Mouse (Mus musculus) c-Kit-positive CD71-positive TER-119-negative erythroid progenitor cells, embryonic 14.5 days (primary cell): ENCODE results near the gene Nap1l1.

ENCODE experiments used
- DNase-seq: peaks from one replicate; pipeline ENCODE4 v3.0.0-alpha.2; 2013; ENCODE audit warnings: low read depth

The Nap1l1 gene

DNA sequence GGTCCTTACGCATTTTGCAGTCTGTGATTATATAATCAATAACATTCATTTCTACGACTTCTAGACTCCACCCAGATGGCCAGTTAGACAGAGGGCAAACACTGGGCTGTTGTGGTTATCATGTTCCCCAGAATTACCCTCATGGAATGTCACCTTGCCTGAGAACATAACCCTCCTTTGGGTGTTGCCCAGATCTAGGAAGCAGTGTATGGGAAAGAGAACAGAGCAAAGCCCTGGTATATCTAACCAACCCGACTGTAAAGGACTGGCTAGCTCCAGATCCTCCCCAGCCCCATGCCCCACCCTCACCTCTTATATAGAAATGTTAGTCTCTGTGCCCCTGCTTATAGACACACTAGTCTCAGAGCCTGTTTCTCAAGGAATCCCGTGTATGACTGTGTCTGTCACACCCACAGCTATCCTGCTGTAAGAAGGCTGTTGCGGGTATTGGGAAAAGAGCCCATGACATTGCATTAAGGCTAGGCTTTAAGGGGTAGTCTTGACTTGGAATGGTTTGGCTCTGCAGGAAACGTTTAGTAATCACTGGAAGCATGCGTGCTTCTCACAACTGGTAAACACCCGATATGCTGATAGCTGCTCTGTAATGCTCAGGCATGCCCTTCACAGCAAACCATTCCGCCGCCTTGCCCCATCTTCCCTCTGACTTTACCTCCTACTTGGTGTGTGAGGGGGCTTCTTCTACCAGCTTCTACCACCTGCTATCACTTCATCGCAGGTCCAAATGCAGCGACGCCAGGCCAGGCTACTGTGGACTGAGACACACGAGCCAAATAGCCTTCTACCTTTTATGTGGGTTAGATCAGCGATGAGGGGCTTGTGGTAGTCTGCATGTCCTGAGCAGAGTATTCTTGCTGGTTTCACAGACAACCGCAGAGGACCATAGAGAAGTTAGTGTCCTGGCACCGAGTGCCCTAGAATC is 42.3 kb downstream of the Nap1l1 start:
- no peak for DNase-seq

DNA sequence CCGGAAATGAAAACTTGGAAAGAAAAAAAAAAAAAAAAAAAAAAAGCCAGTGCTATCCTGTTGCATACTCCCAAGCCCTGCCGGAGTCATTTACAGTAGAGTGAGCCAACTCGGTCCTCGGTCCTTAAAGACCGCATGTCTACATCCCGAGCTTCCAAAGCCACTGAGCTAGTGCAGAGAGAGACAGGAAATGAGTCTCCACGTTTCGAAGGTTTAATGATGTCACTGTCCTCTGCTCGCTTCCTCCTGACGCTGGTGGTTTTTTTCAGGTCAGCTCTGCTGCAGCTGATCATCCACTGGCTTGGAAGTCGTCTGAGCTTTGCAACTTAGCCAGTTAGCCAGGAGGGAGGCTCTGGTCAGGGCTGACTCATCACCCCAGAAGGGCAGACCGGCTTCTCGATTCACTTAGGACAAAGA is 43.2 kb downstream of the Nap1l1 start:
- no peak for DNase-seq

DNA sequence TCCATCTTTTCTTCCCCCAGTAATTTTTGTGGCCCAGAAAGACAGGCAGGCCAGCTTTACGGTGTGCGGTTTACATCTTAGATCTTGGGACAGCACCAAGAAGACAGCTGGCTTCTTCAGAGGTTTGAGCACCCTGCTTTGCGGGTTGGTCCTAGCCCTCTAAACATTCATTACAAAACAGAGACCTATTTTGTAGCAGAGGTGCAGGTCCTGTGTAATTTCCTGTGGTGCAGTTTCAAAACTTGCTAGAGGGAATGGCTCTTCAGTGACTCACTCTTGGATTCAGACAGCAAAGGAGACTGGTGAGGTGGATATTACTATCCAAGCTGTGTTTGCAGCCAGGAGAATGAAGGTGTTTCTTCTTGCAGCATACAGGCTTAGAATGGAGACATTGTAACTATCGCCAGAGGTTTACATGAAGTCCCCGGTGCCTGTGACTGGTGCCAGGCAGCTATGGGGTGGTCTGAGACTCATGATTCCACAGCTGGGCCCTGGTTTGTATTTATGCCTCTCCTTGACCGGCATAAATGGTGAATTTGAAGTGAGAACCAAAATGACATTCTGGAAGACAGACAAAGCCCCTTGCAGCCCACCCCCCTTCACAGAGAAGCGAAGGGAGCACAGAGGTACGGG is 43.9 kb downstream of the Nap1l1 start:
- no peak for DNase-seq

DNA sequence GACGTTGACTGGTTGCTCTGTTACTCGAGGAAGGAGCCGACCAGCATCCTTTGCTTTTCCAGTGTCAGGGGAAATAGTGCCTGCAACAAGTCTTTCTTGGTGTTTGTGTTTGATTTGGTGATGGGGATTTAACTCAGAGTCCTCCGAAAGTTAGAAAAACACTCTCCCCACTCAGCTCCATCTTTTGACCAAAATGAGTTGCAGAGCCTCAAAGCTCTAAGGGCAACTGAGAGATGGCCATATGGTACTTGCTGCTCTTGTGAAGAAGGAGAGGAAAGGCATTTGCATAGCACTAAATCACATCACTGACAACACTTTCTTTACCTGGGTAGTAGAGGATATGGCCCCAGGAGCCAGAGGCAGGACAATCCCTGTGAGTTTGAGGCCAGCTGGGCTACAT is 45.3 kb downstream of the Nap1l1 start:
- no peak for DNase-seq

DNA sequence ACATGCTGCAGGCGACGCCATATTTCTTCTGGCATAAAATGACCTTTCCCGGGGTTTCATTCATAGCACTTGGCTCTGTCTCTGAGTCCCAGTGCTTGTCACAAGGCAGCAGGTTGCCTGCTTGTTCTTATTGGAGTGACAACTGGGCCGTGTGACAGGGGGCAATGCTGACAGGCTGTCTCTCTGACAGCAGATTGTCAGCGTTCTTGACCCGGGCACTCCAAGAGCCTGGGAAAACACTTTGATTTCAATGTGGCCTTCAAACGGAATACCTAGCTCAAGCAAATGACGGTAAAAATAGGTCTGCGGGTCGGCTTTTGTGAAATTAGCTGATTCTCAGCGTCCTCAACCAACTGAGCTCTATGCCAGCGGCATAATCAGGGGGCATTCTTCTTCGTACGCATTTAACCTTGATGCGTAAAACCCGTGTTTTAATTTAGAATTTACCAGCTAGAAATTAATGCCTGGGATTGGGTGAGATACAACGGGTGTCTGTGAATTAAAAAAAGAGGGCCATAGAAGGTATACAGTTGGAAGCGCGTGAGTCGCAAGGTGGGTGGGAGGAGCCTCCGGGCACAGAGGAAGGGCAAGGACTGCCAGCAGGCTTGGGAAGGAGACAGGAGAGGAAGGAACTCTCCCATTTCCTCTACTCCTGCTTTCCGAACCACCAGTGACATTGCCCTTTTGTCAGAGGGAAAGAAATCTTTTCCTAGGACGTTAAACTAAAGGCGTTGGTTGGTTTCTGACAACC is 46.8 kb downstream of the Nap1l1 start:
- DNase-seq: no peak

DNA sequence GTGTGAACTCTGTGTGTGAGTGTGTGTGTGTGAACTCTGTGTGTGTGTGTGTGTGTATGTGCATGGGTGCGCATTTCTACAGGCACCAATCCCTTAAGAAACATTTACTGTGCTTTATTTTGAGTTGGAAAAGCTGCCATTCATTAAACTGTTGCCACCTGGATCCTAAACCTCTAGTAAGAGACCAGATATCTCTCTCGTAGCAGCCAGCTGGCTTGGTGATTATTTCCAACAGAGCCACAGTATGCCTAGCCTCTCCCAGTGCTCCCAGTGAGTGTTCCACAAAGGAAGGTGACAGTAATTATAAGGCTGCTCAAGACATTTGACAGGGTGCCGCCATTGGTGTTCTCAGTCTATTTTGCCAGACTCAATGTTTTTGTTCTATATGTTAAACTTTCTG is 47.6 kb downstream of the Nap1l1 start:
- DNase-seq: no peak

DNA sequence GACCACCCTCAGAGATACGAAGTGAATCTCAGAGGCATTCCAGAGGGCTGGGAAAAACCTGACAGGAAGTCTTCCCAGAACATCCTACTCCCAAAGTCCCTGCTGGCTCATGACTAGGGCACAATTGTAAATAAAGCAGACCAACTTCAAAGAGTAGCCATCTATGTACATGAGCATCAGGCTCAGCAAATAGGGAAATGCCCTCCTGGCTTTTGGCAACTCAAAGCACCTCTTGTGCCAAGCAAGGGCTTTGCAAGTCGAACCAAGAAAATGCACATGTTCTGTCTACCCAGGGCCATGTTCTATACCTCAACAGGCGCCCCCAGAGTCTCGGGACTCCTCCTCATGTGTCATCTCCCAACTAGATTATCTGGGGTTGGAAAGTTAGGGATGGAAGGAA is 48.6 kb downstream of the Nap1l1 start:
- DNase-seq: no peak

DNA sequence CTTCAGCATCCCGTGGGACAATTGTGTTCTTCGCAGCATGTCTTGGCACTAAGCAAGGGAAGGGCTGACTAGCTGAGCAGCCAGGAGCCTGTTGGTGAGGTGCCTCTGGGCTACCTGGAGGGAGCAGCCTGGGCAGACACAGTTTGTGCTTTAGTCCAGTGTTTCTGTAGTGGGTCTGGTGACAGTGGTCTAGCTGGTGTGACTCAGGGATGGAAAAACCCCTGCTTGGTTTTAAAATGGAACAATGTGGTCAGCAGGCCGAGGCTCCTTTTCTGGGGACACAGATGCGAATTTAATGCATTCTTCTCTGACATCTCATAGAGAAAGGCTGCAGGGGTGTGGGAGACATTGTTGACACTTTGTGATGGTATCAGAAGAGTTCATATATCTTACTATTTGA is 49.2 kb downstream of the Nap1l1 start:
- DNase-seq: no peak

DNA sequence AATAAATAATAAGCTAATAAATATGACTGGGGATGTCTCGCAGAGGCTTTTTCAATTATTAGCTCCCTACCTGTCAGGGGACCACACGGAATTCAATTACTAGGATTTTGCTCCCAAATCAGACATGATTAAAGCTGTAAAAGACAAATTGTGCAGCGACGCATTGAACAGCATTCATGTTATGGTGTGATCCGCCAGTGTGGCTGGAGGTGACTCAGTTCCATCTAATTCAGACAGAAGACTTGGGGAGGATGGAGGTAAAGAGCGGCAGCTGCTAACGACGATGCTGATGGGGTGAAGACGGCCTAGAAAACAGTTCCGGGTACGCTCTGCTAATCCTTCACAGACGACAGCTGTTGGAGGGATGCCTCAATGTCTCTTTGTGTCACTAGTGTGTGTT is 50.9 kb downstream of the Nap1l1 start:
- DNase-seq: no peak

DNA sequence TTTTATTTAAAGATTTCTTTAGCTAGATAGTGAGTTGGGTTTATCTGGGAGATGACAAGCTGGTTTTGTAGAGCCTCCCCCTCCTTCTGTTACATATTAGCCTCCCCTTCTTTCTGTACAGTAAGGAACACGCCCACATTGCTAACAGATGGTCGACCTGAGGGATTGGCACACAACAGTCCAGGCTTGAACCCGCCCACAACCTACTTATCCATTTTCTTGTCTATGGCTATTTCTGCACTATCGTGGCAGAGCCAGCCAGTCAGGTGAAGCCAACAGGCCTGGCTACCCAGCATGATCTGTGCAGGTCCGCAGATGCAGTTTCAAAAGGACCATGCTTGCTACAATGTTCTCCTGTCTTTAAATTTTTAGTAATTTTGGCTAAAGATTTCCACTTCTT is 54.0 kb downstream of the Nap1l1 start:
- no peak for DNase-seq

DNA sequence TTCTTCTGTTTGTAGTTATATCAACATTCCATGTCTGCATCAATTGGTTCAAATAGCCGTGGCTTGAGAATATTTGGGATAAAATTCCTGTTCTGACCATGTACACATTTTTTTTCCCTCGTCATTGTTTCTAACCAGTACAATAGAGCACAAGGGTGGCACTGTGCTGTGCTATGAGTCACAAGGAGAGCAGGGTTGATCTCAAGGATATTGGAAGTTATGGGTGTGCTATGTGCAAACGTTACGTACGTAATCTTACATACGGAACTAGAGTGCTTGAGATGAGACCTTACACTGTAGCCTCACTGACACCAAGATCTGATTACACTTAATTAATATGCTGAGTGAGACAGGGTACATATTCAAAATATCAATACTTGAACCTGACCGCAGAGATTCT is 54.6 kb downstream of the Nap1l1 start:
- no peak for DNase-seq

DNA sequence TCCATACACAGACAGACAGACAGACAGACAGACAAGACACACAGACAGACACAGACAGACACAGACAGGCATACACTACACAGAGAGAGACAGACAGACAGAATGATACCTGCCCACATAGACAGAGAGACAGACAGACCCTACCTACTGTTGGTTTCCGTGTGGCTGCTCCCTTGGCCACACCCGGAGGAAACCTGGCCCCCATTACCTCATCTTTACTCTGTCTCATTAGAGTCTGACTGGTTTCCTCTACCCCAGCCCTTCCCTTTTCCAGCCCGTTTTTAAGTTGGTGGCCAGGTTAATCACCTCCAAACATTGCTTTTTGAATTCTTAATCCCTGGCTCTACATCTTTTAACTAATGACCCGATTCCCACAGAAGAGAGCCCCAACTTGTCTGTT is 55.3 kb downstream of the Nap1l1 start:
- no peak for DNase-seq

DNA sequence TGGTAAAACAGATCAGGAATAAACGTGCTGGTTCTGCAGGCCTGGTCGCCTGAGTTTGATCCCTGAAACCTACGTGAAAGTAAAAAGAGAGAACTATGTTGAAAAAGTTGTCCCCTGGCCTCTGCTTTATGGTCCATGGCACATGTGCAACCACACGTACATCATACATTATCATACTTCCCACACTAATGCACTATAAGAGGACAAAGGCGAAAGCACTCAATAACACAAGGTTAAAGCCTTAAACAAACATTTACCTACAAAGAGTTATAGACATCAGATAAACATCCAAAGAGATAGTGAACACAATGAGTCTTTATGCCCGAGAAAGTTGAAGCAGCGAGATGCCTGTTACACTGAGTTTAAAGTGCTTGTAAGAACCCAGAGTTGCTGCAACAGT is 57.4 kb downstream of the Nap1l1 start:
- no peak for DNase-seq

DNA sequence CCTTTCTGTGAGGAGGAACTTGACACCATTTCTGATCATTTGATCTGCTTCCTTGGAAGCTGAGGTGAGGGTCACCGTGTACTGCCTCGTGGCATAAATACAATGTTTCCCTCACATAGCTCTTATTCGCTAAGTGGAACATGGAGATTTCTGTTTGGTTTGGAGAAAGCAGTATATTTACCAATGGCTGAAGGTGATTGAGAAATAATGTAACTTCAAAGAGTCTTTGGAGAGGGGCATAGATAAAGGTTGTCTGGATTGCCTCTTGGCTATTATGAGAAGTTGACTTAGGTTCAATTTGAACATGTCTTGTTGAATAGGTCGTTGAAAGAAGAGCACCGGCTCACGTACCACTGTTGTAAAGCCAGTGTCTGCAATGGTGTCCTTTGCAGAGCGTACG is 61.7 kb downstream of the Nap1l1 start:
- DNase-seq: no peak

DNA sequence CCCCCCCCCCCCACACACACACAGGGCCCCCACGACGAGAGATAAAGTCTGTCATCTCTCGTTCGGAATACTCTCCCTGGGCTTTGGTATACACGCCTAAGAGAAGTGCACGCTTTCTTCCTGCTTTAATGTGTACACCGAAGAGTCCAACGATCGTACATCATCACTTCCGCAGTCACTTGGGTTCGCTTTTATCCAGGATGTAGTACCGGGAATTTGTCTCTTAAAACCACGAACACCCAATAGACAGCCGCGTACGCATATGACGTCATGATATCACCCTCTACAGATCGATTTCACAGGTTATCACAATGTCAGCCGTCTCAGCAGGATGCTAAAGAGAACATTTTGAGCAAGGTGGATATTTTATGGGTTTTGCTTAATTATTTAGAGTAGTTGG is 64.4 kb downstream of the Nap1l1 start:
- no peak for DNase-seq

DNA sequence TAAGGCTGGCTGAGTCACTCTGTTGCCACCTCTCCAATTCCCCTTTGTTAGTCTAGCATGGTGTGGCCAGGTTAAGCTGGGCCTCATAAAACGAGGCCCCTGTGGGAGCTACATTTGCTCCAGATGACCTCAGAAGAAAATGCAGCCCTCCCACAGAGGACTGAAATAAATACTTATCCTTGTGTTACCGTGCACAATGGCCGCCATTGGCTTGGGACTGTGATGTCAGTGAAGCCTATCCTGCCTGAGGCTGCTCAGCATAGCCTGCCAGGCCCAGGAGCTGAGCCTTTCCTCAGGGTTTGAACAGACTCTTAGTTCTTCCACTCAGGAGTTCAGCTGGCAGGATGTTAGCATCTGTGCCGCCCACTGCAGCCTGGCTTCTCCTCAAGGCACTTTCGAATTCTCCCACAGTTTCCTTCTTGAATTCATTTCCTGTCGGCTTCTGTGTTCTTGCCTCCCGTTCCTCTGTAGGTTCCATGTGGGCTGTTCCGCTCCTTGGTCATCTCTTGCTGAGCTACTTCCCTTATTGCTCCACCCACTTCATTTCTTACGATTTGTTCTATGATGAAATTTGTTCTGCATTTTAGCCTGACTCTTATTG is 66.8 kb downstream of the Nap1l1 start:
- no peak for DNase-seq

DNA sequence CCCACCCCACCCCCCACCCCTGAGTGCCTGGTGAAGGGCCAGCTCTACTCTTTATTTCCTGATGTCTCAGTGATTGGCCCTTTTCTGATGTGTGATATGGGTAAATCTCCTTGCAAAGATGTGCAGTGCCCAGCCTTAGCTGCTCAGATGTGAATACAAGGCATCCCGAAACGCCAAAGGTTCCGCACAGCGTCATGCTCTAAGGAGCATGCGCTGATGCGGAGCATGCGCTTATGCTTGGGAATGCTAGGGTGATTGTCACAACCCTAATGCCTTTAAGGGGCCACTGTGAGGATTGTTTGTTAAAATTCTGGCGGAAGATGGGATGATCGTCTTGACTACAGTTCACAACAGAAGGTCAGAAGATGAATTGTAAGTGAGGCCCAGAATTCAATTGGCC is 67.7 kb downstream of the Nap1l1 start:
- DNase-seq: no peak

DNA sequence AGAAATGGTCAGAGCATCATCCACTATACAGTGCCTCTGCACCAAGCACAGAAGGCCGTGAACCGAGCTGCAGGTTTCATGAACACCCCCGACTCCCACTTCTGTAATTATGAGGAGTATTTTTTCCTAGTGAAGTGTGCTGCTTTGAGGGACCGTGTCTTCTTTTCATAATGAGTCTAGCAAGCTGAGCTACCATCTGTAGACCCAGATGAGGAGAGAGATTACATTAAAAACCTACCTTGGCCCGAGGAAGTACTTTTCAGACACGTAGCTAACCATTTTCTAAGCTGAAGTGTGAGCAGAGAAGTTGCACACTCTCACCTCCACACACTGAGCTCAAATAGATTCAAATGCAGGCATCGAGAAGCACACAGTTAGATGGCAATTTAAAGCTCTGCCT is 70.1 kb downstream of the Nap1l1 start:
- no peak for DNase-seq

DNA sequence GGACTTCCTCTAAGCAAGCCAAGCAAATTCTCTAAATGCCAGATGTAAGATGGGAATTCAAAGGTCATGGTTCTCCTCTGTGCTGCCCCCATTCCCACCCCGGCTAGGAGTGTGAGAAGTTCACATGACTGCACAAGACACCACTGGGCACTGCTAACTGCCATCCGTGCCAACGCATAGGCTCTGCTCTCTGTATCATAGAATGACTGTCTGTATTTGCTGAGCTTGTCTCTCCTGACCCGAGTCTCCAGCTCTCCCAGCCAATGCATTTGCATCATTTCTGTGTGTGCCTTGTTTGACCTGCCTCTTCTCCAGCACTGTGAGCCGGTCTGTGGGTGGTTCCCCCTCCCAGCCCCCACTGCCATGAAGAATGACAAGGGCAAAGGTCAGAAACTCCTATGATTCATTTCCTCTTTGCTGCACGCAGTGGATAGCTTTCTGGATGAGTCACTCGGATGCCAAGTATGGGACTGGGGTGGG is 70.8 kb downstream of the Nap1l1 start:
- DNase-seq: no peak

DNA sequence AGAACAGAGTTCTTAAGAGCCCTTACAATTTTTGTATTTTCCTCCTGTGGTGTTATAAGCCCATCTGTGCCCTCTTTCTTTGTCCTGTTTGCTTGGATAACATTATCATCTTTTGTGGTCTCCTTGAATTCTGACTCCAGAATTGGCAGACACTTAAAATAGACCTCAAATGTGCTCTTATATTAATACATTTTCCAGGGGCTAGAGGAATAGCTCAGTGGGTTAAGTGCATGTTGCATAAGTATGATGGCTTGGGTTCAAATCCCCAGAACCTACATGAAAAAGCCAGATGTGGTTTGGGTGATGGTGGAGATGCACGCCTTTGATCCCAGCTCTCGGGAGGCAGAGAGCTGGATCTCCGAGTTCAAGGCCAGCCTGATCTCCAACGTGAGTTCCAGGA is 71.3 kb downstream of the Nap1l1 start:
- DNase-seq: no peak

DNA sequence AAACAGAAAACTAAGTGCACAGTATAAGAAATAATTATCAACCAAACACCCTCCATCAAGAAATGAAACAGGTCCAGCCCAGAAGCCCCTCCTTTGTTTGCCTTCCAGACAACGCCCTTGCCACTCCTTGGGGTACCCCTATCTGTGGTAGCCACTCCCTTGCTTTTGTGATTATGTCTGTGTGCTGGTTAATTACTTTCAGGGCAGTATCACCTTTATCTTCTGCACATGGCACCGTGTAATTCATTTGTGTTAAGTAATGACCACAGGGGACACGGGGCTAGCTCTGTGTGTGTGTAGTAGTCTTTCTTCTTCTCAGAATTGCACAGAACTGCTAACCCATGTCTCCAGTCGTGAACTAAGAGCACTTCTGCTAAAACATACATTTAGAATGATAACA is 72.6 kb downstream of the Nap1l1 start:
- DNase-seq: peak; percentile 32
